Mouse (Mus musculus): ENCODE data around the gene Bfsp2. TPM values are rescaled to one million over a fixed set of nuclear protein-coding genes. Genes with fewer than 3 reads are reported as not detected.

The Bfsp2 gene
- polyA plus RNA-seq, 1 experiment from 2014 or later = 1.1 TPM

DNA sequence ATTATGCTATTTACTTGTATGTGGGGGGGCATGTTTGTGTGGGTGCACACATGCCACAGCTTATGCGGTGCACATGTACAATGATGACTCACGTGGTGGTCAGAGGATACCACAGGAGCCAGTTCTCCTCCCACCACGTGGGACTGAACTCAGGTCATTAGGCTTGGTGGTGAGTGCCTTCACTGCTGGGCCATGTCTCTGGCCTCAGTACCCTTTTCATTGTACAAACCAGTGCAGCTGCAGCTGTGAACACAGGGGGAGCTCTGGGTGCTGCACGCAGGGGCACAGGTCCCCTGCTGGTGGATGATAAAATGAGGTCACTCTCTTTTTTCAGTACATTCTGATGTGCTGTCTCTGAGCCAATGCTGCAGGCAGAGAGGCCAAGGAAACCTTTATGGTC is 46.1 kb downstream of the Bfsp2 start:
- Histone ChIP-seq H3K9me3 (ENCODE audit: control insufficient read depth, low read length) (no peaks in the 10 kb centered on the region), H3K27me3 (ENCODE audit: control insufficient read depth, insufficient read depth, low read length) (no peaks in the 10 kb centered on the region), H3K27ac (replicated peaks; ENCODE audit: low read depth, low read length) (no peak overlapping the region), H3K4me3 (ENCODE audit: low read depth, low read length) (no peak overlapping the region), H3K36me3 (ENCODE audit: control insufficient read depth, insufficient read depth, low read length) (no peaks in the 10 kb centered on the region), H3K4me2 (ENCODE audit: low read depth, severe bottlenecking) (no peak overlapping the region), H3K4me1 (ENCODE audit: control insufficient read depth, insufficient read depth, low read length) (peaks cover 10% of the 10 kb centered on the region; the same call in 1 of the 2 replicates), H3K9ac (ENCODE audit: low read length) (no peak overlapping the region)
- no peak for DNase-seq (ENCODE audit: low spot score)
- whole genome bisulfite sequencing = 59% methylated on average over 4 of the region's 4 CpGs
- ATAC-seq (ENCODE audit: insufficient number of reproducible peaks, low FRiP score, low TSS enrichment, low read depth) = no peak

GRCm38 (mm10) chr9:103432122-103432778 is 48.0 kb downstream of the Bfsp2 start:
- H3K27ac ChIP-seq (replicated peaks; ENCODE audit: low read depth, low read length) = 0 out of 2 replicates have a peak overlapping the region, but pooled peaks have one; percentile 21
- no peaks in the 10 kb centered on the region for H3K9me3 ChIP-seq (ENCODE audit: control insufficient read depth, low read length)
- H3K4me3 ChIP-seq (ENCODE audit: low read depth, low read length) = no peak overlapping the region
- no peaks in the 10 kb centered on the region for H3K27me3 ChIP-seq (ENCODE audit: control insufficient read depth, insufficient read depth, low read length)
- WGBS = 45% methylated on average over 13 of the region's 13 CpGs
- ATAC-seq (ENCODE audit: insufficient number of reproducible peaks, low FRiP score, low TSS enrichment, low read depth) = no peak
- no peaks in the 10 kb centered on the region for H3K36me3 ChIP-seq (ENCODE audit: control insufficient read depth, insufficient read depth, low read length)
- DNase-seq (ENCODE audit: low spot score) = no peak
- no peak overlapping the region for H3K9ac ChIP-seq (ENCODE audit: low read length)
- no peak overlapping the region for H3K4me2 ChIP-seq (ENCODE audit: low read depth, severe bottlenecking)
- peaks cover 10% of the 10 kb centered on the region; the same call in 1 of the 2 replicates for H3K4me1 ChIP-seq (ENCODE audit: control insufficient read depth, insufficient read depth, low read length)

- Histone ChIP-seq H3K4me2 (ENCODE audit: low read depth, severe bottlenecking) (no peak overlapping the region), H3K27me3 (ENCODE audit: control insufficient read depth, insufficient read depth, low read length) (no peaks in the 10 kb centered on the region), H3K27ac (replicated peaks; ENCODE audit: low read depth, low read length) (no peak overlapping the region), H3K9me3 (ENCODE audit: control insufficient read depth, low read length) (no peaks in the 10 kb centered on the region), H3K4me1 (ENCODE audit: control insufficient read depth, insufficient read depth, low read length) (peaks cover 10% of the 10 kb centered on the region; the same call in 1 of the 2 replicates), H3K36me3 (ENCODE audit: control insufficient read depth, insufficient read depth, low read length) (no peaks in the 10 kb centered on the region), H3K4me3 (ENCODE audit: low read depth, low read length) (no peak overlapping the region), H3K9ac (ENCODE audit: low read length) (no peak overlapping the region)
- 86% methylated on average over 1 of the region's 1 CpGs for WGBS
- DNase-seq (ENCODE audit: low spot score) (no peak), ATAC-seq (ENCODE audit: insufficient number of reproducible peaks, low FRiP score, low TSS enrichment, low read depth) (no peak)
Observed at GRCm38 (mm10) chr9:103431718-103432117, 48.5 kb downstream of the Bfsp2 start.

- DNase-seq (ENCODE audit: low spot score) (no peak), ATAC-seq (ENCODE audit: insufficient number of reproducible peaks, low FRiP score, low TSS enrichment, low read depth) (no peak)
- H3K4me1 ChIP-seq (ENCODE audit: control insufficient read depth, insufficient read depth, low read length) = peaks cover 10% of the 10 kb centered on the region; the same call in 1 of the 2 replicates
- H3K27me3 ChIP-seq (ENCODE audit: control insufficient read depth, insufficient read depth, low read length) = no peaks in the 10 kb centered on the region
- no peak overlapping the region for H3K4me2 ChIP-seq (ENCODE audit: low read depth, severe bottlenecking)
- H3K9me3 ChIP-seq (ENCODE audit: control insufficient read depth, low read length) = no peaks in the 10 kb centered on the region
- H3K4me3 ChIP-seq (ENCODE audit: low read depth, low read length) = no peak overlapping the region
- H3K27ac ChIP-seq (replicated peaks; ENCODE audit: low read depth, low read length) = no peak overlapping the region
- H3K9ac ChIP-seq (ENCODE audit: low read length) = no peak overlapping the region
- 83% methylated on average over 13 of the region's 13 CpGs for WGBS
- no peaks in the 10 kb centered on the region for H3K36me3 ChIP-seq (ENCODE audit: control insufficient read depth, insufficient read depth, low read length)
Observed at GRCm38 (mm10) chr9:103430431-103431220, 49.6 kb downstream of the Bfsp2 start.

- 77% methylated on average over 11 of the region's 11 CpGs for WGBS
- Histone ChIP-seq H3K9ac (ENCODE audit: low read length) (no peak overlapping the region), H3K9me3 (ENCODE audit: control insufficient read depth, low read length) (no peaks in the 10 kb centered on the region), H3K4me2 (ENCODE audit: low read depth, severe bottlenecking) (no peak overlapping the region), H3K36me3 (ENCODE audit: control insufficient read depth, insufficient read depth, low read length) (no peaks in the 10 kb centered on the region), H3K4me1 (ENCODE audit: control insufficient read depth, insufficient read depth, low read length) (0 out of 2 replicates have a peak, but pooled peaks cover 5% of the 10 kb centered on the region), H3K27ac (replicated peaks; ENCODE audit: low read depth, low read length) (no peak overlapping the region), H3K27me3 (ENCODE audit: control insufficient read depth, insufficient read depth, low read length) (no peaks in the 10 kb centered on the region), H3K4me3 (ENCODE audit: low read depth, low read length) (no peak overlapping the region)
- no peak for DNase-seq (ENCODE audit: low spot score)
- no peak for ATAC-seq (ENCODE audit: insufficient number of reproducible peaks, low FRiP score, low TSS enrichment, low read depth)
Observed at GRCm38 (mm10) chr9:103426425-103426824, 53.8 kb downstream of the Bfsp2 start.

DNA sequence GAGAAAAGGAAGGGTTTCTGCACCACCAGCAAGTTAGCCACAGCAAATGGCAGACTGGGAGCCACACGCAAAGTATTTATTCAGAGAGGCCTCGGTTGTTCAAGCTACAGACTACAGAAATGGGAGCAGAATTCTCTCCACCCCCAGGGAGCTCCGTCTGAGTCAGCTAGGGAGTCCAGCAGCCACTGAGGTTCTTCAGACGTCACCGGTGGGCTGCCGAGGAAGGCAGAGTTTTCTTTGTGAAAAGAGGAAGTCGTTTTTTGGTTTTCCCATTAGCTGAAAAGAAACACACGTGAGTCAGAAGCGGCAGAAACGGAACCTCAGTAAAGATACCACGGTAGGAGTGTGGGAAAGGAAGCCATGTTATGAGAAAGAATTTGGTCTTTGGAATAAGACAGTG is 55.4 kb downstream of the Bfsp2 start:
- no peaks in the 10 kb centered on the region for H3K9me3 ChIP-seq (ENCODE audit: control insufficient read depth, low read length)
- no peak for ATAC-seq (ENCODE audit: insufficient number of reproducible peaks, low FRiP score, low TSS enrichment, low read depth)
- no peaks in the 10 kb centered on the region for H3K27me3 ChIP-seq (ENCODE audit: control insufficient read depth, insufficient read depth, low read length)
- no peak for DNase-seq (ENCODE audit: low spot score)
- H3K9ac ChIP-seq (ENCODE audit: low read length) = no peak overlapping the region
- 77% methylated on average over 11 of the region's 11 CpGs for WGBS
- H3K4me3 ChIP-seq (ENCODE audit: low read depth, low read length) = no peak overlapping the region
- H3K4me1 ChIP-seq (ENCODE audit: control insufficient read depth, insufficient read depth, low read length) = 0 out of 2 replicates have a peak, but pooled peaks cover 5% of the 10 kb centered on the region
- H3K36me3 ChIP-seq (ENCODE audit: control insufficient read depth, insufficient read depth, low read length) = no peaks in the 10 kb centered on the region
- no peak overlapping the region for H3K27ac ChIP-seq (replicated peaks; ENCODE audit: low read depth, low read length)
- no peak overlapping the region for H3K4me2 ChIP-seq (ENCODE audit: low read depth, severe bottlenecking)

DNA sequence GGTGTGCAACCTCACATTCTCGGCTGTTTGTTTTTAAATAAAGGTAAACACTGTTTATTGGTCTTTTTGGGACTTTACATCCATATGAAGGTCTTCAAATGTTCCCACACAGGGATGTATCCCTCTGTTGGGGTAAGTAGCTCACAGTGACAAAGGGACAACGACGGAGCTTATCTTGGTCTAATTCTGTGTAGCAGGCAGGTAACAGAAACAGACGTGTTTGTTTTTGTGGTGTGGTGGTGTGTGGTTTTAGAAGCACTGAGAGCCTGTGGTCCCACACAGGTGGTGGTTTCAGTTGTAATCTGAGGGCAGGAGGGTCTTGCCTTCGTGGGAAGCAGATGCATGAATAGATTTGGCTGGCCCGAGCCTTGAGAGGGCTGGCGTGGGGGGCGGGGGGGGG is 56.3 kb downstream of the Bfsp2 start:
- Histone ChIP-seq H3K4me1 (ENCODE audit: control insufficient read depth, insufficient read depth, low read length) (0 out of 2 replicates have a peak, but pooled peaks cover 5% of the 10 kb centered on the region), H3K9me3 (ENCODE audit: control insufficient read depth, low read length) (no peaks in the 10 kb centered on the region), H3K36me3 (ENCODE audit: control insufficient read depth, insufficient read depth, low read length) (no peaks in the 10 kb centered on the region), H3K27ac (replicated peaks; ENCODE audit: low read depth, low read length) (no peak overlapping the region), H3K4me2 (ENCODE audit: low read depth, severe bottlenecking) (no peak overlapping the region), H3K9ac (ENCODE audit: low read length) (no peak overlapping the region), H3K27me3 (ENCODE audit: control insufficient read depth, insufficient read depth, low read length) (no peaks in the 10 kb centered on the region), H3K4me3 (ENCODE audit: low read depth, low read length) (no peak overlapping the region)
- ATAC-seq (ENCODE audit: insufficient number of reproducible peaks, low FRiP score, low TSS enrichment, low read depth) (no peak), DNase-seq (ENCODE audit: low spot score) (no peak)
- WGBS = 79% methylated on average over 8 of the region's 8 CpGs

DNA sequence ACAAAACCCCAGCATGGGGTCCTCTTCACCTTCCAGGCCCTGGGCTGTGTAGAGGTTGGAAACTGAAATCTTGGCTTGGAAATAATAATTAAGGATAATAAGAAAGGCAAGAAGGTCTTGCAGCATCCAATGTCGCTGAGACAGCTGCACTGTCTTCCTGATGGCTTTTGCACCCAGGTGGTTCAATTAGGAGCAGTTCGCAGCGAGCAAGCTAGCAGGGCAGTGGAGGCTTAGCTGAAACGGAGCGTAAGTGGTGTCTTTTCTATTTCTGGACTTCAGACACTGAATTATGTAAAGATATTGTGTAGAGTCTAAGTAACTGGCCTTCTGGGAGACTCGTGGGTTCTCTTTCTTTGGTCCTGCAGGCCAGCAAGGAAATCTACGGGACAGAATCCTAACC is 56.8 kb downstream of the Bfsp2 start:
- 82% methylated on average over 7 of the region's 7 CpGs for WGBS
- Histone ChIP-seq H3K36me3 (ENCODE audit: control insufficient read depth, insufficient read depth, low read length) (no peaks in the 10 kb centered on the region), H3K4me1 (ENCODE audit: control insufficient read depth, insufficient read depth, low read length) (0 out of 2 replicates have a peak, but pooled peaks cover 5% of the 10 kb centered on the region), H3K9ac (ENCODE audit: low read length) (no peak overlapping the region), H3K27me3 (ENCODE audit: control insufficient read depth, insufficient read depth, low read length) (no peaks in the 10 kb centered on the region), H3K9me3 (ENCODE audit: control insufficient read depth, low read length) (no peaks in the 10 kb centered on the region), H3K4me3 (ENCODE audit: low read depth, low read length) (no peak overlapping the region), H3K4me2 (ENCODE audit: low read depth, severe bottlenecking) (no peak overlapping the region), H3K27ac (replicated peaks; ENCODE audit: low read depth, low read length) (no peak overlapping the region)
- no peak for DNase-seq (ENCODE audit: low spot score)
- ATAC-seq (ENCODE audit: insufficient number of reproducible peaks, low FRiP score, low TSS enrichment, low read depth) = no peak

All from limb, embryonic 11.5 days (tissue).